Mouse (Mus musculus): ENCODE measurements around the gene Wasf1. TPM values are rescaled to one million over a fixed set of nuclear protein-coding genes. Genes with fewer than 3 reads are reported as not detected.

Wasf1 gene
- polyA plus RNA-seq, 1 experiment from 2014 or later, result 79.7 TPM

GRCm38 (mm10) chr10:40871301-40871700, 12.0 kb upstream of the Wasf1 start:
- Histone ChIP-seq H3K36me3 (peaks cover 5% of the 10 kb centered on the region; the same call in 1 of the 2 replicates), H3K4me3 (no peak overlapping the region), H3K4me2 (replicated peaks) (no peak overlapping the region), H3K4me1 (peaks cover 4% of the 10 kb centered on the region), H3K27ac (no peak overlapping the region), H3K27me3 (replicated peaks) (no peaks in the 10 kb centered on the region), H3K9me3 (no peaks in the 10 kb centered on the region), H3K9ac (no peak overlapping the region)
- WGBS, result 90% methylated on average over 2 of the region's 2 CpGs
- ATAC-seq (ENCODE audit: low FRiP score, low read depth), result no peak

DNA sequence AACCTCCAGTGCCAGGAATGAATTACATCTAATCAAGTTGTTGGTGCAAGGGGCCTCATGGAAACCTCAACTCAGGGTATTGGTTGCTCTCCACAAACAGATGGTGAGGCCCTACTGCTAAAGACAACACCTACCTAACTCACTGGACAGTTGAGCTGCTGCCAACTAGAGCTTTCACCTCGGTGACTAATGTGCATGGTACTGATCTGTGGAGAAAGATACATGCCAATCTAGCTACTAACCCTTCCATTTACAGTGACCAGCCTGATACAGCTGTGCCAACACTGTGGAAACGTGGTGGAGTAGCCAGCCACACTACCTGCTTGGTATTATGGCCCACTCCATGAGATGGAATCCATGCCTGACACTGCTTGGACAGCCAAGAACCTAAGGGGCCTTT, 11.2 kb upstream of the Wasf1 start:
- Histone ChIP-seq H3K4me3 (no peak overlapping the region), H3K36me3 (peaks cover 5% of the 10 kb centered on the region; the same call in 1 of the 2 replicates), H3K27ac (no peak overlapping the region), H3K4me2 (replicated peaks) (no peak overlapping the region), H3K9me3 (no peaks in the 10 kb centered on the region), H3K27me3 (replicated peaks) (no peaks in the 10 kb centered on the region), H3K9ac (no peak overlapping the region), H3K4me1 (peaks cover 4% of the 10 kb centered on the region)
- WGBS, result 88% methylated on average over 2 of the region's 2 CpGs
- no peak for ATAC-seq (ENCODE audit: low FRiP score, low read depth)

- 94% methylated on average over 3 of the region's 3 CpGs for WGBS
Measured at GRCm38 (mm10) chr10:40878246-40878645, 5.0 kb upstream of the Wasf1 start.

DNA sequence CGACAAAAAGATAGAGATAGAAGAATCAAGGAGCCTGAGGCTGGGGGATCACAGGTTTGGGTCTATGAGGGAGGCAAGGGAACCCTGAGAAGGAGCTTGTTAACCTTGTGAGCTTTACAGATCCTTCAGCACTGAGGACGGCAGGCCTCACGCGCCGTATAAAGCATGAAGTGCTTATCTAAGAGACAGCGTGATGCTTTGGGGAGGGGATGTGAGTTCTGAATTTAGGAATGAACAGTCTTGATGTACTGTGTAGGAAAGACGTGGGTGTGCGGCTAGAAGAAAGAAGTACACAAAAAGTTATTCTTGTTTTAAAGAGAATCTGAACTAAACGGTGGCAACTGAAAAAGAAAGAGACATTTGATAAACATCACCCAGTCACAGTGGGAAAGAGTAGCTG, 3.3 kb upstream of the Wasf1 start:
- Histone ChIP-seq H3K27ac (no peak overlapping the region), H3K4me2 (replicated peaks) (no peak overlapping the region), H3K9ac (no peak overlapping the region), H3K4me1 (peaks cover 12% of the 10 kb centered on the region), H3K9me3 (no peaks in the 10 kb centered on the region), H3K36me3 (no peaks in the 10 kb centered on the region), H3K27me3 (replicated peaks) (no peaks in the 10 kb centered on the region), H3K4me3 (no peak overlapping the region)
- ATAC-seq (ENCODE audit: low FRiP score, low read depth), result no peak
- 93% methylated on average over 9 of the region's 9 CpGs for WGBS

More at GRCm38 (mm10) chr10:40878246-40878645, 5.0 kb upstream of the Wasf1 start:
- Histone ChIP-seq H3K4me1 (peaks cover 12% of the 10 kb centered on the region), H3K4me2 (replicated peaks) (no peak overlapping the region), H3K9me3 (no peaks in the 10 kb centered on the region), H3K9ac (no peak overlapping the region), H3K36me3 (no peaks in the 10 kb centered on the region), H3K4me3 (no peak overlapping the region), H3K27ac (no peak overlapping the region), H3K27me3 (replicated peaks) (no peaks in the 10 kb centered on the region)
- ATAC-seq (ENCODE audit: low FRiP score, low read depth), result no peak

GRCm38 (mm10) chr10:40881236-40881635, 2.0 kb upstream of the Wasf1 start:
- 0 out of 2 replicates have a peak overlapping the region, but pooled peaks have one; percentile 65 for H3K4me2 ChIP-seq (replicated peaks)
- no peak overlapping the region for H3K4me3 ChIP-seq
- H3K27me3 ChIP-seq (replicated peaks), result no peaks in the 10 kb centered on the region
- WGBS, result 72% methylated on average over 3 of the region's 3 CpGs
- no peaks in the 10 kb centered on the region for H3K9me3 ChIP-seq
- no peak for ATAC-seq (ENCODE audit: low FRiP score, low read depth)
- H3K36me3 ChIP-seq, result no peaks in the 10 kb centered on the region
- H3K4me1 ChIP-seq, result peaks cover 12% of the 10 kb centered on the region
- H3K9ac ChIP-seq, result no peak overlapping the region
- H3K27ac ChIP-seq, result no peak overlapping the region

DNA sequence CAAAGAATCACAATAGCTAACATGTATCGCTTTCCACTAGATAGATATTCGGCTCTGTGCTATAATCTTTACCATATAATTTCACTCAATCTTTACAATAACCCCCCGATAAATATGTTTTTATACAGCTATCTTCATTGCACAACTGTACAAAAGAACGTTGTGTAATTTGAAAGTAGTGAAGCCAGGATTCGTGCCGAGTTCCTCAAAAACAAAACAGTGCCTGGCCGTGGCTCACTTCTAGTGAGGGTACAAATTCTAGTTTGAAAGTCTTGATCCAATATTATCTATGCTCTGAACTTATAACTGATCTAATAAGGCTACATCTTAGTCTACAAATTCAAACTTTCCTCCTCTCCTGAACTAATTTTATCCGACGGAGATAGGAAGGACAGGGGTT, 942 bp upstream of the Wasf1 start:
- Histone ChIP-seq H3K27ac (no peak overlapping the region), H3K4me3 (peak overlapping the region; percentile 81), H3K9me3 (no peaks in the 10 kb centered on the region), H3K27me3 (replicated peaks) (no peaks in the 10 kb centered on the region), H3K9ac (peak overlapping the region; percentile 78), H3K4me1 (peaks cover 12% of the 10 kb centered on the region), H3K4me2 (replicated peaks) (peak overlapping the region; percentile 65), H3K36me3 (no peaks in the 10 kb centered on the region)
- ATAC-seq (ENCODE audit: low FRiP score, low read depth), result no peak
- 17% methylated on average over 9 of the region's 9 CpGs for WGBS

GRCm38 (mm10) chr10:40883644-40884278, 486 bp downstream of the Wasf1 start:
- WGBS, result under 1% methylated on average over 80 of the region's 87 CpGs
- peak overlapping the region; percentile 61 for H3K4me2 ChIP-seq (replicated peaks)
- H3K4me3 ChIP-seq, result peak overlapping the region; percentile 89
- H3K27me3 ChIP-seq (replicated peaks), result no peaks in the 10 kb centered on the region
- no peaks in the 10 kb centered on the region for H3K9me3 ChIP-seq
- H3K4me1 ChIP-seq, result peaks cover 12% of the 10 kb centered on the region
- peak overlapping the region; percentile 98 for H3K9ac ChIP-seq
- peak; percentile 90 for ATAC-seq (ENCODE audit: low FRiP score, low read depth)
- peak overlapping the region; percentile 93 for H3K27ac ChIP-seq
- H3K36me3 ChIP-seq, result no peaks in the 10 kb centered on the region

- H3K27ac ChIP-seq, result peak overlapping the region; percentile 93
- peaks cover 12% of the 10 kb centered on the region for H3K4me1 ChIP-seq
- peak overlapping the region; percentile 89 for H3K4me3 ChIP-seq
- H3K4me2 ChIP-seq (replicated peaks), result peak overlapping the region; percentile 61
- no peaks in the 10 kb centered on the region for H3K36me3 ChIP-seq
- WGBS, result under 1% methylated on average over 40 of the region's 40 CpGs
- H3K9me3 ChIP-seq, result no peaks in the 10 kb centered on the region
- H3K9ac ChIP-seq, result peak overlapping the region; percentile 98
- peak; percentile 23; the same call in 1 of the 2 replicates for ATAC-seq (ENCODE audit: low FRiP score, low read depth)
- no peaks in the 10 kb centered on the region for H3K27me3 ChIP-seq (replicated peaks)
Measured at GRCm38 (mm10) chr10:40884279-40884806, 1.1 kb downstream of the Wasf1 start.

DNA sequence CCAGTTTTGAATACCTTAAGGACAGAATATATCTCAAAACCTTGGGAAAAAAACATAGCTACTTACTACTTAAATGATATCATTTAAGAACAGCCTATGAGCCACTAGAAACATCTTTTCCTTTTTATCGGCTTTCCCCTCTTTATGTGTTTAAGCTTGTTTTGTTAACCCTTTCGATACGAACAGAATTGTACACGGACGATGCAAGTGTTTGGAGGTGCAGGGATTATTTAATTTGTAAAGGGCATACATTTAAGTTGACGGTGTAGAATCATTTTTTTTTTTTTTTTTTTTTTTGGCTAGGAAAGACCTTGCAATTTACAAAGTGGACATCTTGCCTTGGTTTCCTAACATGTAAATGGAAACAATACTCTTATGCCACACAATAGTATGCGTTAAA, 2.2 kb downstream of the Wasf1 start:
- no peaks in the 10 kb centered on the region for H3K27me3 ChIP-seq (replicated peaks)
- H3K9me3 ChIP-seq, result no peaks in the 10 kb centered on the region
- 67% methylated on average over 7 of the region's 7 CpGs for WGBS
- no peaks in the 10 kb centered on the region for H3K36me3 ChIP-seq
- H3K9ac ChIP-seq, result no peak overlapping the region
- no peak overlapping the region for H3K4me3 ChIP-seq
- no peak overlapping the region for H3K27ac ChIP-seq
- H3K4me2 ChIP-seq (replicated peaks), result peak overlapping the region; percentile 48
- peaks cover 12% of the 10 kb centered on the region for H3K4me1 ChIP-seq
- ATAC-seq (ENCODE audit: low FRiP score, low read depth), result no peak

DNA sequence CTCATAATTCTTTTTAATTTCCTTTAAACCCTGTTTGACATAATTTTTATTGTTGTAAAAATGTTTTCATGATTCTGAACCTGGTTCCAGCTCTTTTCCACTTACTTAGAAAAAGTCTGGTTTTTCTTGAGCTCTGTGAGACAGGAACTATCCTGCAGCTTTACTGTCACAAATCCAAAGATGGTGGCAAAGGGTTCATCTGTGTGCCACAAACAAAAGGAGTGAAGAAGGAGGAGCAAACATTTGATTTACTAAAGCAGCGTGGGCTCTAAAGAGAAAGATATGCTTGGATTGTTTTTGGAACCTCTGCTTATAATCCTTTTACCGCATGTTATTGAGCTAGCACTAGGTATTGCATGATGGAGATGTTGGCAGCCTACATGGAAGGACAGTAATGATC, 4.0 kb downstream of the Wasf1 start:
- H3K9ac ChIP-seq, result no peak overlapping the region
- H3K4me1 ChIP-seq, result no peaks in the 10 kb centered on the region
- no peak overlapping the region for H3K4me2 ChIP-seq (replicated peaks)
- 83% methylated on average over 2 of the region's 2 CpGs for WGBS
- H3K9me3 ChIP-seq, result no peaks in the 10 kb centered on the region
- H3K36me3 ChIP-seq, result no peaks in the 10 kb centered on the region
- H3K27me3 ChIP-seq (replicated peaks), result no peaks in the 10 kb centered on the region
- no peak overlapping the region for H3K27ac ChIP-seq
- H3K4me3 ChIP-seq, result no peak overlapping the region
- no peak for ATAC-seq (ENCODE audit: low FRiP score, low read depth)

DNA sequence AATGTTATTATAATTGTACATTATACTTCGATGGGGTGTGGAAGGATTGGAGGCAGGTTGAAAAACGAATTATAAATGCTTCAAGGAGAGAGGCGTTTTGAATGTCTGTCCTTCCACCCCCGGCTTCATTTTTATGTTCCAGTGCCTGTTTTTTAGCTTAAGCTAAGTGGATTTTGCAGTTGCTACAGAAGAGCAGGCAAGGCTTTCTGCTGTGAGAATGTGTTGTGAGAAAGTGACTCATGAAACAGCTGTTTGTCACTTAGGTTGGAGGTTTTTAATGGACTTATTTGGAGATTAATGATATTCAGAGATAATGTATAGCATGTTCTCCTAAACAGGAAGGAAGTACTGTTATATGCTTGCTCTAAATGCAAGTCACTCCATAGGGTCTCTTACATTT, 5.9 kb downstream of the Wasf1 start:
- Histone ChIP-seq H3K9ac (no peak overlapping the region), H3K27me3 (replicated peaks) (no peaks in the 10 kb centered on the region), H3K4me2 (replicated peaks) (no peak overlapping the region), H3K27ac (no peak overlapping the region), H3K9me3 (no peaks in the 10 kb centered on the region), H3K4me1 (no peaks in the 10 kb centered on the region), H3K4me3 (no peak overlapping the region), H3K36me3 (no peaks in the 10 kb centered on the region)
- ATAC-seq (ENCODE audit: low FRiP score, low read depth), result no peak
- 85% methylated on average over 4 of the region's 4 CpGs for WGBS

DNA sequence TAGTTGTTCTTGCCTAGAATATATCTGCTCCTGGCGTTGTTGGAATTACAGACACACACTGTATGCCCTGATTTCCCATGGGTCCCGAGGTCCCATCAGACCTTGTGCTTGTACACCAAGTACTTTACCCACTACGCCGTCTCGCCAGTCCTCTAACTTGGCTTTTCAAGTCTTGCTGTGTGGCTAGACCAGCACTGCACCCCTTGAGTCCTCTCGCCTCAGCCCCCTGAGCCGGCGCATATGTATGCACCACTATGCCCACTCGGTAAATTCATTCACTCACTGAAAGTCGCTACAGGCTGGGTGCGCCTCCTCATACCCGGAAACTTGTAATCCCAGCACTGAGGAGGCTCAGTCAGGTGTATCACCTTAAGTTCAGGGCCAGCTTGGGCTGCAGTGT, 12.5 kb downstream of the Wasf1 start:
- whole genome bisulfite sequencing, result 94% methylated on average over 12 of the region's 12 CpGs
- Histone ChIP-seq H3K9ac (no peak overlapping the region), H3K4me2 (replicated peaks) (no peak overlapping the region), H3K9me3 (no peaks in the 10 kb centered on the region), H3K27me3 (replicated peaks) (no peaks in the 10 kb centered on the region), H3K36me3 (no peaks in the 10 kb centered on the region), H3K27ac (no peak overlapping the region), H3K4me3 (no peak overlapping the region), H3K4me1 (peaks cover 7% of the 10 kb centered on the region; the same call in 1 of the 2 replicates)
- ATAC-seq (ENCODE audit: low FRiP score, low read depth), result no peak

GRCm38 (mm10) chr10:40896656-40897055, 13.4 kb downstream of the Wasf1 start:
- WGBS, result 51% methylated on average over 5 of the region's 5 CpGs
- ATAC-seq (ENCODE audit: low FRiP score, low read depth), result no peak
- Histone ChIP-seq H3K27ac (no peak overlapping the region), H3K36me3 (no peaks in the 10 kb centered on the region), H3K9ac (no peak overlapping the region), H3K4me3 (no peak overlapping the region), H3K4me1 (peaks cover 7% of the 10 kb centered on the region; the same call in 1 of the 2 replicates), H3K4me2 (replicated peaks) (no peak overlapping the region), H3K9me3 (no peaks in the 10 kb centered on the region), H3K27me3 (replicated peaks) (no peaks in the 10 kb centered on the region)

All from neural tube, embryonic 12.5 days (tissue).